Mouse (Mus musculus) stomach, embryonic 15.5 days (tissue): ENCODE data around the gene Tex9. TPM values are rescaled to one million over a fixed set of nuclear protein-coding genes. Genes with fewer than 3 reads are reported as not detected.

ENCODE experiments used
- ATAC-seq: fragments of 200-750 bp; cut with Nextera tagmentation; 2 replicates; pipeline ENCODE4 v1.8.0; 2017; ENCODE audit warnings: low read depth, moderate number of reproducible peaks, moderate TSS enrichment; ENCODE audit not compliant: insufficient read depth, low FRiP score
- H3K27ac ChIP-seq: fragments of 300-500 bp; sonication (generic); 2 replicates; pipeline ENCODE4 v1.5.1; 2015; ENCODE audit warnings: mild to moderate bottlenecking, inconsistent platforms
- H3K27me3 ChIP-seq: fragments of 300-500 bp; sonication (generic); replicated peaks from 2 replicates; pipeline ENCODE4 v1.6.1; 2015; ENCODE audit warnings: inconsistent platforms
- H3K36me3 ChIP-seq: fragments of 300-500 bp; sonication (generic); 2 replicates; pipeline ENCODE4 v1.6.1; 2015; ENCODE audit warnings: inconsistent platforms
- H3K4me1 ChIP-seq: fragments of 300-500 bp; sonication (generic); 2 replicates; pipeline ENCODE4 v1.6.1; 2015; ENCODE audit warnings: inconsistent platforms
- H3K4me2 ChIP-seq: fragments of 300-500 bp; sonication (generic); 2 replicates; pipeline ENCODE4 v1.6.1; 2015; ENCODE audit warnings: mild to moderate bottlenecking, inconsistent platforms
- H3K4me3 ChIP-seq: fragments of 300-500 bp; sonication (generic); replicated peaks from 2 replicates; pipeline ENCODE4 v1.5.1; 2015; ENCODE audit warnings: inconsistent platforms
- H3K9ac ChIP-seq: fragments of 300-500 bp; sonication (generic); 2 replicates; pipeline ENCODE4 v1.6.1; 2015; ENCODE audit warnings: inconsistent platforms
- H3K9me3 ChIP-seq: fragments of 300-500 bp; sonication (generic); 2 replicates; pipeline ENCODE4 v1.6.1; 2016; ENCODE audit warnings: inconsistent platforms
- WGBS: fragments of 180-500 bp; shearing (Covaris S2); methylation state at CpG from one replicate; pipeline ENCODE4 v1.1.7; 2015; 5-methylcytosine and 5-hydroxymethylcytosine counted together
- polyA plus RNA-seq: library from polyadenylated mRNA; unstranded; fragments of >200 nt; fragmentation: Nextera tagmentation; extraction: Ambion mirVana; gene quantifications from 2 replicates; pipeline ENCODE4 v1.2.1, GENCODE M21; 2015

Gene Tex9
- polyA plus RNA-seq, 1 experiment from 2014 or later: 23.3 TPM

GRCm38 (mm10) chr9:72451111-72451510, 40.9 kb downstream of the Tex9 start:
- H3K9me3 ChIP-seq: no peaks in the 10 kb centered on the region
- H3K27me3 ChIP-seq: no peaks in the 10 kb centered on the region
- 73% methylated on average over 6 of the region's 6 CpGs for WGBS
- 0 out of 2 replicates have a peak, but pooled peaks cover 7% of the 10 kb centered on the region for H3K36me3 ChIP-seq
- no peak for ATAC-seq
- no peak overlapping the region for H3K27ac ChIP-seq
- no peak overlapping the region for H3K4me2 ChIP-seq
- H3K4me3 ChIP-seq: no peak overlapping the region
- no peaks in the 10 kb centered on the region for H3K4me1 ChIP-seq
- no peak overlapping the region for H3K9ac ChIP-seq

GRCm38 (mm10) chr9:72450363-72450762, 41.6 kb downstream of the Tex9 start:
- ATAC-seq: no peak

DNA sequence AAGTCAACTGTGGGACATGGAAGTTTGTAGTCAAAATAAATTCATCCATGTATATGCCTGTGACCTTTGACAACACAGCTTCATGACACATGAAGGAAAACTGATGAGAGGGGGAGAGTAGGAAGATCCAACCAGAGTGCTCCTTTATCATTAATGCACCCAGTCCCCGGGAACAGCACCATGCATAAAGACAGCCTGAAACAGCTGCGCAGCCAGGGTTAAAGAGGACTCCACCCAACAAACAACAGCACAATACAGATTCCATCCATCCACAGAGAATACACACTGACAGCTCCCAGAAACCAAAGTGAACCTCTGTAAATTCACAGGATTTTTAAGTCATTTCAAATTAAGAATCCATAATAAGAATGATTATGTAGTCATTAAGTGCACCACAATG, 42.2 kb downstream of the Tex9 start:
- WGBS: 69% methylated on average over 2 of the region's 2 CpGs
- 0 out of 2 replicates have a peak, but pooled peaks cover 7% of the 10 kb centered on the region for H3K36me3 ChIP-seq
- no peaks in the 10 kb centered on the region for H3K27me3 ChIP-seq
- no peaks in the 10 kb centered on the region for H3K9me3 ChIP-seq
- no peak overlapping the region for H3K4me3 ChIP-seq
- peak overlapping the region; percentile 42 for H3K4me2 ChIP-seq
- H3K27ac ChIP-seq: no peak overlapping the region
- no peak for ATAC-seq
- no peak overlapping the region for H3K9ac ChIP-seq
- no peaks in the 10 kb centered on the region for H3K4me1 ChIP-seq

More at GRCm38 (mm10) chr9:72450363-72450762, 41.6 kb downstream of the Tex9 start:
- Histone ChIP-seq H3K27me3 (no peaks in the 10 kb centered on the region), H3K9ac (no peak overlapping the region), H3K27ac (no peak overlapping the region), H3K4me3 (no peak overlapping the region), H3K9me3 (no peaks in the 10 kb centered on the region), H3K36me3 (0 out of 2 replicates have a peak, but pooled peaks cover 7% of the 10 kb centered on the region), H3K4me2 (no peak overlapping the region), H3K4me1 (no peaks in the 10 kb centered on the region)
- WGBS: 61% methylated on average over 1 of the region's 1 CpGs

DNA sequence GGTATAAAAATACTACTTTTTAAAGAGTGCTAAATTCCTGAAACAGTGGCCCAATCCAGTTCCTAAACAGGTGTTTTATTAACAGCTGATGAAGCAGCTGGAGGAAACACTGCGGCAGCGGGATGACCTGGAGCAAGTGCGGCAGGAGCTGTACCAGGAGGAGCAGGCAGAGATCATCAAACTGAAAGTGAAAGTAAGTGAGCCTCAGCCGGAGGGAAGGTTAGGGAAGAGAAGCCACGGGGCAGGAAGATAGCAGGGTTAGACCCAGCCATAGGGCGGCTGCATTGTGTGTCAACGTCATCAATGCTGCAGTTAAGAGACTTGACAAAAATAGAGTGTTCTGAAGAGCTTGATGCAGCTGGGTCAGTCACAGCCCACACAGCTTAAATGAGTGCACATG, 42.6 kb downstream of the Tex9 start:
- Histone ChIP-seq H3K4me3 (peak overlapping the region; percentile 9), H3K36me3 (0 out of 2 replicates have a peak, but pooled peaks cover 7% of the 10 kb centered on the region), H3K4me2 (peak overlapping the region; percentile 42), H3K27ac (no peak overlapping the region; the same call in 1 of the 2 replicates), H3K9ac (no peak overlapping the region), H3K4me1 (no peaks in the 10 kb centered on the region), H3K9me3 (no peaks in the 10 kb centered on the region), H3K27me3 (no peaks in the 10 kb centered on the region)
- ATAC-seq: no peak
- 63% methylated on average over 7 of the region's 7 CpGs for WGBS

- 59% methylated on average over 8 of the region's 8 CpGs for WGBS
- H3K4me2 ChIP-seq: no peak overlapping the region
- H3K27ac ChIP-seq: no peak overlapping the region
- H3K27me3 ChIP-seq: no peaks in the 10 kb centered on the region
- 0 out of 2 replicates have a peak, but pooled peaks cover 7% of the 10 kb centered on the region for H3K36me3 ChIP-seq
- no peak overlapping the region for H3K9ac ChIP-seq
- H3K4me1 ChIP-seq: no peaks in the 10 kb centered on the region
- no peaks in the 10 kb centered on the region for H3K9me3 ChIP-seq
- no peak for ATAC-seq
- no peak overlapping the region for H3K4me3 ChIP-seq
Measured at GRCm38 (mm10) chr9:72448026-72448425, 44.0 kb downstream of the Tex9 start.

- WGBS: 73% methylated on average over 10 of the region's 10 CpGs
- H3K36me3 ChIP-seq: no peaks in the 10 kb centered on the region
- H3K9ac ChIP-seq: no peak overlapping the region
- 0 out of 2 replicates have a peak overlapping the region, but pooled peaks have one; percentile 3 for H3K4me2 ChIP-seq
- H3K4me3 ChIP-seq: no peak overlapping the region
- ATAC-seq: no peak
- H3K9me3 ChIP-seq: no peaks in the 10 kb centered on the region
- no peak overlapping the region for H3K27ac ChIP-seq
- H3K27me3 ChIP-seq: no peaks in the 10 kb centered on the region
- 0 out of 2 replicates have a peak, but pooled peaks cover 3% of the 10 kb centered on the region for H3K4me1 ChIP-seq
Measured at GRCm38 (mm10) chr9:72441927-72442715, 49.9 kb downstream of the Tex9 start.

- H3K4me2 ChIP-seq: 0 out of 2 replicates have a peak overlapping the region, but pooled peaks have one; percentile 3
- no peaks in the 10 kb centered on the region for H3K9me3 ChIP-seq
- H3K9ac ChIP-seq: no peak overlapping the region
- WGBS: 55% methylated on average over 8 of the region's 8 CpGs
- H3K27me3 ChIP-seq: no peaks in the 10 kb centered on the region
- H3K4me1 ChIP-seq: 0 out of 2 replicates have a peak, but pooled peaks cover 3% of the 10 kb centered on the region
- H3K27ac ChIP-seq: no peak overlapping the region
- H3K4me3 ChIP-seq: no peak overlapping the region
- peak; percentile 25; the same call in 1 of the 2 replicates for ATAC-seq
- no peaks in the 10 kb centered on the region for H3K36me3 ChIP-seq
Measured at GRCm38 (mm10) chr9:72440948-72441926, 50.8 kb downstream of the Tex9 start.

DNA sequence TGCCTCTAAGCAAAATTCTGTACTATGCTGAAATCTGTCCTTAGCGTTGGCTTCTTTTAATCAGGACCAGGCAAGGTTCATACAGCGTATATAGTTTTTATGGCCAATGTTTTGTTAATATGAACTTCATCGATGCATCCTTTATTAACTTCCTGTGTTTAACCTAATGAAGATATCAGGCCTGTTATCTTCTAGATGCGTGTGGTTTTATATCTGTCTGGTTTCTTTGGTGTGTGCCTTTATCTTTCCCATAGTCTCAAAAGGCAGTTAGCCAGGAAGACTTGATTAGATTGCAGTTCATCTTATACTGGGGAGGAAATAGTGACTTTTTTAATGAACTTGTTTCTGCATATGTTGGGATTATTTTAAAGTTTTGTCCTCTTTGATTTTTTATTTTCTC, 51.7 kb downstream of the Tex9 start:
- no peak overlapping the region for H3K4me3 ChIP-seq
- WGBS: 87% methylated on average over 4 of the region's 4 CpGs
- H3K4me2 ChIP-seq: no peak overlapping the region
- H3K9ac ChIP-seq: no peak overlapping the region
- H3K27ac ChIP-seq: no peak overlapping the region
- 0 out of 2 replicates have a peak, but pooled peaks cover 3% of the 10 kb centered on the region for H3K4me1 ChIP-seq
- ATAC-seq: no peak
- no peaks in the 10 kb centered on the region for H3K9me3 ChIP-seq
- no peaks in the 10 kb centered on the region for H3K36me3 ChIP-seq
- no peaks in the 10 kb centered on the region for H3K27me3 ChIP-seq

DNA sequence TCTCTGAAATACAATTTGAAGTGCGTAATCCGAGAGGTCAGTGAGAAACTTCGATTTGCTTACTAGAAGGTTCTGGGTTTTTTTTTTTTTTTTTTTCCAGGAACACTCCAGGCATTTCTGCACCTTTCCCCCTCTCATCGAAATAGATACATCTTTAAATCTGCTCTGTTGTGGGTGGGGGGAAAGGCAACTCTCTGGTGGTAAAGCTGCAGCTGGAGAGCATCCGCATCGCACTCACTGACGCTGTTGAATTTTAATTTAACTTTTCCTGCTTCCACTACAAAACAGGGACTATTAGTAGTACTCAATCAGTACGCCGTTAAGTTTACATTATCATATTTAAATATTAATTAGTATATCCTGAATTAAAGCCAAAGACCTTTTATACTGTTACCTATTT, 53.3 kb downstream of the Tex9 start:
- no peaks in the 10 kb centered on the region for H3K27me3 ChIP-seq
- H3K9me3 ChIP-seq: no peaks in the 10 kb centered on the region
- no peak overlapping the region for H3K9ac ChIP-seq
- no peak for ATAC-seq
- 0 out of 2 replicates have a peak, but pooled peaks cover 3% of the 10 kb centered on the region for H3K4me1 ChIP-seq
- H3K27ac ChIP-seq: no peak overlapping the region
- WGBS: 2% methylated on average over 9 of the region's 9 CpGs
- H3K36me3 ChIP-seq: no peaks in the 10 kb centered on the region
- peak overlapping the region; percentile 90 for H3K4me2 ChIP-seq
- peak overlapping the region; percentile 65 for H3K4me3 ChIP-seq

- Histone ChIP-seq H3K4me1 (0 out of 2 replicates have a peak, but pooled peaks cover 3% of the 10 kb centered on the region), H3K4me3 (peak within 1 kb of the TSS; percentile 65), H3K36me3 (no peaks in the 10 kb centered on the region), H3K27ac (no peak within 1 kb of the TSS), H3K9ac (no peak within 1 kb of the TSS), H3K4me2 (peak within 1 kb of the TSS; percentile 90), H3K9me3 (no peaks in the 10 kb centered on the region), H3K27me3 (no peaks in the 10 kb centered on the region)
- peak; percentile 98 for ATAC-seq
- 1% methylated on average over 43 of the region's 43 CpGs for WGBS
Measured at GRCm38 (mm10) chr9:72437822-72438701, 54.0 kb downstream of the Tex9 start, which contains the start of gene Mns1. Mns1 (plus strand) TSS chr9:72438011.

- H3K4me2 ChIP-seq: no peak overlapping the region
- no peak overlapping the region for H3K4me3 ChIP-seq
- ATAC-seq: no peak
- WGBS: 67% methylated on average over 9 of the region's 9 CpGs
- H3K27ac ChIP-seq: no peak overlapping the region
- 0 out of 2 replicates have a peak, but pooled peaks cover 3% of the 10 kb centered on the region for H3K4me1 ChIP-seq
- no peaks in the 10 kb centered on the region for H3K27me3 ChIP-seq
- H3K9ac ChIP-seq: no peak overlapping the region
- no peaks in the 10 kb centered on the region for H3K9me3 ChIP-seq
- H3K36me3 ChIP-seq: no peaks in the 10 kb centered on the region
Measured at GRCm38 (mm10) chr9:72434876-72435275, 57.1 kb downstream of the Tex9 start.
